Mouse (Mus musculus) kidney, embryonic 15.5 days (tissue): ENCODE data around the gene Slmap. TPM values are rescaled to one million over a fixed set of nuclear protein-coding genes. Genes with fewer than 3 reads are reported as not detected.

Source experiments
- ATAC-seq: fragments of 200-750 bp; cut with Nextera tagmentation; replicated peaks from 2 replicates; pipeline ENCODE4 v1.8.0; 2017; ENCODE audit warnings: moderate TSS enrichment; ENCODE audit not compliant: low FRiP score
- H3K27ac ChIP-seq: fragments of 300-500 bp; sonication (generic); 2 replicates; pipeline ENCODE4 v1.5.1; 2015; ENCODE audit warnings: mild to moderate bottlenecking, inconsistent platforms
- H3K27me3 ChIP-seq: fragments of 300-500 bp; sonication (generic); 2 replicates; pipeline ENCODE4 v1.6.1; 2015; ENCODE audit warnings: inconsistent platforms
- H3K36me3 ChIP-seq: fragments of 300-500 bp; sonication (generic); 2 replicates; pipeline ENCODE4 v1.6.1; 2015; ENCODE audit warnings: inconsistent platforms
- H3K4me1 ChIP-seq: fragments of 300-500 bp; sonication (generic); 2 replicates; pipeline ENCODE4 v1.6.1; 2015; ENCODE audit warnings: inconsistent platforms
- H3K4me2 ChIP-seq: fragments of 300-500 bp; sonication (generic); 2 replicates; pipeline ENCODE4 v1.6.1; 2015; ENCODE audit warnings: moderate library complexity, mild to moderate bottlenecking, inconsistent platforms
- H3K4me3 ChIP-seq: fragments of 300-500 bp; sonication (generic); replicated peaks from 2 replicates; pipeline ENCODE4 v1.5.1; 2015; ENCODE audit warnings: mild to moderate bottlenecking, inconsistent platforms
- H3K9ac ChIP-seq: fragments of 300-500 bp; sonication (generic); 2 replicates; pipeline ENCODE4 v1.6.1; 2015; ENCODE audit warnings: mild to moderate bottlenecking, inconsistent platforms
- H3K9me3 ChIP-seq: fragments of 300-500 bp; sonication (generic); replicated peaks from 2 replicates; pipeline ENCODE4 v1.6.1; 2016; ENCODE audit warnings: inconsistent platforms
- WGBS: fragments of 180-500 bp; shearing (Covaris S2); methylation state at CpG from one replicate; pipeline ENCODE4 v1.1.7; 2015; ENCODE audit warnings: mixed read lengths; 5-methylcytosine and 5-hydroxymethylcytosine counted together
- polyA plus RNA-seq: library from polyadenylated mRNA; unstranded; fragments of >200 nt; fragmentation: Nextera tagmentation; extraction: Ambion mirVana; gene quantifications from 2 replicates; pipeline ENCODE4 v1.2.1, GENCODE M21; 2015

Gene Slmap
- polyA plus RNA-seq, 1 experiment from 2014 or later = 19.5 TPM

DNA sequence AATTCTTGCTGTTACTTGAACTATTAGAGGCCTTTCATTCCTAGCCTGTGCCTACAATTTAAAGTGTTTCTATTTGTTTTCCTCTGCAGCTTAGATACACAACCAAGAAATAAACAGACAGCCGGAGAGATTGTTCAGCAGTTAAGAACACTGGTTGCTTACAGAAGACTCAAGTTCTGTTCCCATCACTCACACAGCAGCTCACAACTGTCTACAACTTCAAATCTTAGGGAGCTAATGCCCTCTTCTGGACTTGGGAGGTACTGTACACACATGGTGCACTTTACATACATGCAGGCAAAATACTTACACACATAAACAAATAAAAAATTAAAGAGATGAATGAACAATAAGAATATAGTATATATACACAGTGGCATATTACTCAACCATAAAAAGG, 39.7 kb downstream of the Slmap start:
- Histone ChIP-seq H3K27me3 (no peaks in the 10 kb centered on the region), H3K4me1 (no peaks in the 10 kb centered on the region), H3K27ac (no peak overlapping the region), H3K4me2 (no peak overlapping the region), H3K36me3 (no peaks in the 10 kb centered on the region), H3K4me3 (no peak overlapping the region), H3K9me3 (no peaks in the 10 kb centered on the region), H3K9ac (no peak overlapping the region)
- no peak for ATAC-seq
- 87% methylated on average over 1 of the region's 1 CpGs for WGBS

DNA sequence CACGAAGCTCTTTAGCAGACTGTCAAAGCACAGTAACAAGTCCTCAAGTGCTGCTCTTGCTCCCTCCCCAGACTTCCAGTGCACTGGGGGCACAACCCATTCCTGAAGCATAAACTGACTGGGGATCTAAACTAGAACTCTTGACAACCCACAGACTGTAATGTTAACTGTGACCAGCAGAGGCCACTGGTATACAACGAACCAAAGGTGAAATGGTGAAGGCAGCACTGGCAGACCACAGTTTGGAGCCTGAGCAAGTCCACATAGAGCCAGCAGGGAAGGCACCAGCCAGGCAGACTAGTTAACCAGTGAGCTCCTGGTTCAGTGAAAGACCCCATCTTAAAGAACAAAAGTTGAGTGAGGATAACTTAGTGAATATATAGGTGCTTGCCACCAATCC, 43.6 kb downstream of the Slmap start:
- H3K36me3 ChIP-seq = no peaks in the 10 kb centered on the region
- no peak overlapping the region for H3K9ac ChIP-seq
- H3K4me2 ChIP-seq = no peak overlapping the region
- H3K4me1 ChIP-seq = 0 out of 2 replicates have a peak, but pooled peaks cover 9% of the 10 kb centered on the region
- no peak overlapping the region for H3K4me3 ChIP-seq
- ATAC-seq = no peak
- H3K27me3 ChIP-seq = no peaks in the 10 kb centered on the region
- no peak overlapping the region for H3K27ac ChIP-seq
- 24% methylated on average over 2 of the region's 2 CpGs for WGBS
- no peaks in the 10 kb centered on the region for H3K9me3 ChIP-seq

DNA sequence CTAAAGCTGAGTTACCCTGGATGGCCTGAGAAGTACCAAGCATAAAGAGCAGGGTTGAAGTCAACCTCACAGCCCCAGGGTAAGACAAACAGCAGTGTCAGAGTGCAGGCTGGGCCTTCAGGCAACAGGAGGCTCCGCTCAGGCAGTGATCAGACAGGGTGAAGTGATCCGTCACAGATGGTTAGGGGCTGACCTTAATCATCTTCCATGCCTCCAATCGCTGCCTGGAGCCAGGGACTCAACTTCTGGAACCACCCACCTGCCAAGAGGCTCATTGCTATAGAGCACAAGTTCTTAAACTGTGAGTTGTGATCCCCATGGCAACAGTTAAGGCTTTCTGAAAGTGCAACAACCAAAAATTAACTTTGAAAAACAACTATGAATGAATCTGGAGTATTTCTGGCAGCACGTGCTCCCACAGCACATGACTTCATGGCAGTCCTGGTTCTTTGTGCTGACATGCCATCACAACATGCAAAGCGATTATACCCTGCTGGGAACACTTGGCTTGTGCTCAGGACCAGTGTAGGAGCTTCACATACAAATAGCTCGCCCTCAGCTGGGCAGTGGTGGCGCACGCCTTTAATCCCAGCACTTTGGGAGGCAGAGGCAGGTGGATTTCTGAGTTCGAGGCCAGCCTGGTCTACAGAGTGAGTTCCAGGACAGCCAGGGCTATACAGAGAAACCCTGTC, 46.3 kb downstream of the Slmap start:
- WGBS = 67% methylated on average over 9 of the region's 9 CpGs
- no peaks in the 10 kb centered on the region for H3K27me3 ChIP-seq
- H3K4me1 ChIP-seq = 0 out of 2 replicates have a peak, but pooled peaks cover 9% of the 10 kb centered on the region
- H3K4me2 ChIP-seq = no peak overlapping the region
- H3K36me3 ChIP-seq = no peaks in the 10 kb centered on the region
- H3K9me3 ChIP-seq = no peaks in the 10 kb centered on the region
- H3K9ac ChIP-seq = no peak overlapping the region
- no peak overlapping the region for H3K27ac ChIP-seq
- H3K4me3 ChIP-seq = no peak overlapping the region
- ATAC-seq = peak; percentile 52; the same call in 1 of the 2 replicates

GRCm38 (mm10) chr14:26486416-26487198, 48.1 kb downstream of the Slmap start:
- 46% methylated on average over 8 of the region's 8 CpGs for WGBS
- no peak overlapping the region for H3K27ac ChIP-seq
- no peaks in the 10 kb centered on the region for H3K36me3 ChIP-seq
- H3K27me3 ChIP-seq = no peaks in the 10 kb centered on the region
- H3K9me3 ChIP-seq = no peaks in the 10 kb centered on the region
- 0 out of 2 replicates have a peak, but pooled peaks cover 9% of the 10 kb centered on the region for H3K4me1 ChIP-seq
- ATAC-seq = no peak
- no peak overlapping the region for H3K4me3 ChIP-seq
- H3K4me2 ChIP-seq = no peak overlapping the region
- H3K9ac ChIP-seq = no peak overlapping the region

GRCm38 (mm10) chr14:26481457-26481856, 53.3 kb downstream of the Slmap start:
- Histone ChIP-seq H3K27me3 (no peaks in the 10 kb centered on the region), H3K9ac (no peak overlapping the region), H3K36me3 (0 out of 2 replicates have a peak, but pooled peaks cover 4% of the 10 kb centered on the region), H3K4me3 (no peak overlapping the region), H3K4me2 (no peak overlapping the region), H3K9me3 (no peaks in the 10 kb centered on the region), H3K4me1 (no peaks in the 10 kb centered on the region), H3K27ac (no peak overlapping the region)
- 87% methylated on average over 1 of the region's 1 CpGs for WGBS
- no peak for ATAC-seq

DNA sequence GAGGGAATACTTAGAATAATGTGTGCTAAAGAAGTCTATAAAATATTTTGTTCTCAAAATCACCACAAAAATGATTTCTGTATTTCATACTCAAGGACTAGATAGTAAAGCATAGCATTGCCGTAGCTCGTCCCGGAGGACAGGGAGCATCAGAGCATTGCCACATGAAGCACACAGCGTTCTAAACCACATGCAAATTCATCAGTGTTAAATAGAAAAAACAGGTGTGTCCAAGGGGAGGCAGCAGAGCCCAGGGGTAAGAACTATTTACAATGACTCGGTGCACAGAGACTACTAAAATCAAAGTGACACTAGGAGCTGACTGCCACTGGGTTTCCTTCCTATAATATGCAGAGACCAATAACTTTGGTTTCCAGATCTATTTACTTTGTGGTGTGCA, 57.0 kb downstream of the Slmap start:
- Histone ChIP-seq H3K9ac (no peak overlapping the region), H3K27ac (no peak overlapping the region), H3K4me2 (no peak overlapping the region), H3K36me3 (0 out of 2 replicates have a peak, but pooled peaks cover 4% of the 10 kb centered on the region), H3K4me3 (no peak overlapping the region), H3K9me3 (no peaks in the 10 kb centered on the region), H3K4me1 (no peaks in the 10 kb centered on the region), H3K27me3 (no peaks in the 10 kb centered on the region)
- ATAC-seq = no peak
- 92% methylated on average over 5 of the region's 5 CpGs for WGBS

- H3K27me3 ChIP-seq = no peaks in the 10 kb centered on the region
These were observed 58.3 kb downstream of the Slmap start for GRCm38 (mm10) chr14:26476391-26476790.

GRCm38 (mm10) chr14:26467974-26468373, 66.8 kb downstream of the Slmap start:
- Histone ChIP-seq H3K4me3 (no peak overlapping the region), H3K4me1 (no peaks in the 10 kb centered on the region), H3K4me2 (no peak overlapping the region), H3K27ac (no peak overlapping the region), H3K27me3 (no peaks in the 10 kb centered on the region), H3K9me3 (no peaks in the 10 kb centered on the region), H3K36me3 (peaks cover 6% of the 10 kb centered on the region), H3K9ac (no peak overlapping the region)
- ATAC-seq = no peak
- 93% methylated on average over 4 of the region's 4 CpGs for WGBS

More at GRCm38 (mm10) chr14:26476391-26476790, 58.3 kb downstream of the Slmap start:
- no peak overlapping the region for H3K9ac ChIP-seq
- H3K27ac ChIP-seq = no peak overlapping the region
- no peak overlapping the region for H3K4me2 ChIP-seq
- H3K4me3 ChIP-seq = no peak overlapping the region
- no peak for ATAC-seq
- H3K4me1 ChIP-seq = no peaks in the 10 kb centered on the region
- WGBS = 93% methylated on average over 2 of the region's 2 CpGs
- H3K36me3 ChIP-seq = 0 out of 2 replicates have a peak, but pooled peaks cover 4% of the 10 kb centered on the region
- no peaks in the 10 kb centered on the region for H3K9me3 ChIP-seq

DNA sequence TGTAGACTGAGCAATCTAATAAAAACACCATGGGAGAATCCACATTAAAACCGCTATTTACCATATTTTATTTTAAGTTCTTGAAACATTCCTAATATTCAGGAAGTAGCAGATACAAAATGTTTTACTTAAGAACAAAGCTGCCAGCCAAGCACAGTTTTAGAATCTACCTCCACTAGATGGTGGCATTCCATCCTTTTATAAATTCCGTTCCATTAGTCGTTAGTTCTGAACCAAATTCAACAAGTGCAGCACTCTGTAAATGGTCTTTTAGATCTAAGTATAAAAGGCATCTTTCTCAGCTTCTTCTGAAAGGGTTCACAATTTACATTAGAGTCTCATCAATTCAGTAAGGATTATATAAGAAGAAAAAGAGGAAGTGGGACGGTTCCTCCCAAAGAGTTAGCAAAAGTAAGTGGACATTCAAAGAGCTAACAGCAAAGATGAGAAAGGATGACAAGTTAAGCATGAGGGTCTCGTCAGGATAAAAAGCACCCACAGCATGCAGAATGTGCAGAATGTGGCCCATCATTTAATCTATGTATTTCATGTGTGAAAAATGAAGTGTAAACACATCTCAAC, 68.1 kb downstream of the Slmap start:
- WGBS = 81% methylated on average over 5 of the region's 5 CpGs

GRCm38 (mm10) chr14:26465898-26466297, 68.8 kb downstream of the Slmap start:
- Histone ChIP-seq H3K4me3 (no peak overlapping the region), H3K4me1 (no peaks in the 10 kb centered on the region), H3K36me3 (peaks cover 22% of the 10 kb centered on the region), H3K27me3 (no peaks in the 10 kb centered on the region), H3K4me2 (no peak overlapping the region), H3K9ac (no peak overlapping the region), H3K27ac (no peak overlapping the region), H3K9me3 (no peaks in the 10 kb centered on the region)
- WGBS = 85% methylated on average over 6 of the region's 6 CpGs
- ATAC-seq = no peak

More for the DNA sequence above, 68.1 kb downstream of the Slmap start:
- no peaks in the 10 kb centered on the region for H3K9me3 ChIP-seq
- H3K4me3 ChIP-seq = no peak overlapping the region
- ATAC-seq = no peak
- H3K27ac ChIP-seq = no peak overlapping the region
- H3K9ac ChIP-seq = no peak overlapping the region
- no peak overlapping the region for H3K4me2 ChIP-seq
- H3K36me3 ChIP-seq = peaks cover 16% of the 10 kb centered on the region
- H3K27me3 ChIP-seq = no peaks in the 10 kb centered on the region
- no peaks in the 10 kb centered on the region for H3K4me1 ChIP-seq

DNA sequence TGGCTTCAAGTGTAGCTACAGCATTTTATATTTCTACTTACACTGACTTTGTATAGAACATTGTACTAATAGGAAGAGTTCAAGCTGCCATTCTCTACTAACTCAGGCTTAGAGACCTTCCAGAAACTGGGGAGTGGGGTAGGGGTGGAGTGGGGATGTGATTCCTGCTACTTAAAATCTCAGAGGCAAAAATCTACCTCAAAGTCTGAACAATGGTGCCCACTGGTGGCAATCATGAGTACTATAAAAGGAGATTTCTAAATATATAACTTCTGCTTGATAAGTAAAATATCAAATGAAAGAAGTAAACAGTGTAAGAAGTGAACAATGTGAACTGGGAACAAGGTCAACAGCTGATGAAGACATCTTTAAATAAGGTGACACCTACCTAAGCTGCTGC, 75.2 kb downstream of the Slmap start:
- no peaks in the 10 kb centered on the region for H3K9me3 ChIP-seq
- peaks cover 48% of the 10 kb centered on the region for H3K36me3 ChIP-seq
- H3K27me3 ChIP-seq = no peaks in the 10 kb centered on the region
- no peak overlapping the region for H3K4me2 ChIP-seq
- H3K4me3 ChIP-seq = no peak overlapping the region
- no peak for ATAC-seq
- no peak overlapping the region for H3K9ac ChIP-seq
- no peaks in the 10 kb centered on the region for H3K4me1 ChIP-seq
- no peak overlapping the region for H3K27ac ChIP-seq

GRCm38 (mm10) chr14:26454851-26455250, 79.9 kb downstream of the Slmap start:
- no peak for ATAC-seq
- WGBS = 72% methylated on average over 16 of the region's 16 CpGs
- peaks cover 21% of the 10 kb centered on the region for H3K36me3 ChIP-seq

More at GRCm38 (mm10) chr14:26454851-26455250, 79.9 kb downstream of the Slmap start:
- Histone ChIP-seq H3K4me1 (no peaks in the 10 kb centered on the region), H3K9me3 (no peaks in the 10 kb centered on the region), H3K4me2 (no peak overlapping the region), H3K4me3 (no peak overlapping the region), H3K27me3 (no peaks in the 10 kb centered on the region), H3K27ac (no peak overlapping the region), H3K9ac (no peak overlapping the region)
